Mouse (Mus musculus): ENCODE measurements around the gene Scrn1.

GRCm38 (mm10) chr6:54566546-54566919 lies 244 bp upstream of the Scrn1 start:
- TF ChIP-seq CTCF (IDR thresholded peaks at IDR 0.05; ENCODE audit: low read depth) (no peak), EP300 (optimal IDR thresholded peaks at IDR 0.05) (no peak)

Data from stomach, postnatal 0 days (tissue).